Comparison of ENCODE assay signal across 30 mouse cellular contexts in genomic region chr1:84879571-84880120, GRCm38 (mm10). TPM values are rescaled to one million over a fixed set of nuclear protein-coding genes. Genes with fewer than 3 reads are reported as not detected.
A peak's percentile ranks its signal among the peaks of the same experiment; 100 is the strongest.
DNase-seq lines count a peak whose midpoint lies in the region; ATAC-seq and TF ChIP-seq lines count a peak whose summit lies in the region.
"Had no signal": no experiment of that assay in that cellular context is flagged by ENCODE, and none has a peak within 500 bp of the region (broad histone marks: within the 10 kb centered on the region; RNA-seq: fewer than 3 reads in every experiment).

No protein-coding gene starts in this region.

- CTCF ChIA-PET in Patski (lab: Charles Lee) = no interaction called here

- in situ Hi-C loops in Patski (cut with MboI; ENCODE audit: low pct_unique_long_range_greater_than_20kb) = loop anchor here (5.0 to 25.0 kb wide), 3 partner anchors 37 to 1142 kb away; partner anchors contain the start of gene Trip12

- TF ChIP-seq POLR2A in kidney, adult 2 months (IDR thresholded peaks at IDR 0.05; ENCODE audit: low read depth, low read length) = no peak
- no peak for TF ChIP-seq POLR2A in liver, adult 2 months (IDR thresholded peaks at IDR 0.05; ENCODE audit: extremely low read depth, insufficient read depth, low read length)

- H3K9me3 ChIP-seq in kidney, embryonic 16.5 days (ENCODE audit: low read length) = no peaks in the 10 kb centered on the region; the same call in 1 of the 2 replicates
- H3K9me3 ChIP-seq in liver, embryonic 12.5 days (replicated peaks) = no peaks in the 10 kb centered on the region
- no peaks in the 10 kb centered on the region for H3K9me3 ChIP-seq in hindbrain, embryonic 13.5 days
- H3K9me3 ChIP-seq: embryonic facial prominence, embryonic 10.5 days; embryonic facial prominence, embryonic 15.5 days; forebrain, embryonic 12.5 days; G1E; heart, embryonic 15.5 days; hindbrain, embryonic 12.5 days; stomach, embryonic 15.5 days had no signal

- H3K4me3 ChIP-seq in kidney, adult 2 months (ENCODE audit: insufficient read depth, low read depth, low read length) = no peak overlapping the region
- no peak overlapping the region for H3K4me3 ChIP-seq in kidney, embryonic 16.5 days (ENCODE audit: low read length)
- H3K4me3 ChIP-seq in liver, adult 2 months (ENCODE audit: insufficient read depth, low read depth, low read length) = no peak overlapping the region
- no peak overlapping the region for H3K4me3 ChIP-seq in liver, embryonic 12.5 days
- H3K4me3 ChIP-seq in hindbrain, embryonic 13.5 days = no peak overlapping the region
- H3K4me3 ChIP-seq: embryonic facial prominence, embryonic 10.5 days; embryonic facial prominence, embryonic 15.5 days; forebrain, embryonic 12.5 days; heart, embryonic 15.5 days; hindbrain, embryonic 12.5 days; stomach, embryonic 15.5 days had no signal

- POLR2A ChIA-PET in Patski (lab: Charles Lee) = interaction anchor here (0.6 kb wide), 1 partner anchor 341 kb away, joined by 5 read pairs; no protein-coding TSS in a partner anchor

- ATAC-seq in kidney, embryonic 16.5 days (ENCODE audit: low FRiP score, low TSS enrichment) = no peak
- ATAC-seq in liver, embryonic 12.5 days = no peak
- ATAC-seq in Patski = no peak
- ATAC-seq in hindbrain, embryonic 13.5 days (ENCODE audit: low FRiP score) = no peak
- ATAC-seq: activated CD4-positive, CD25-positive, alpha-beta regulatory T cell, adult 4 months; forebrain, postnatal 0 days; midbrain, embryonic 16.5 days had no signal

- H3K4me2 ChIP-seq in kidney, embryonic 16.5 days (replicated peaks; ENCODE audit: low read depth, low read length) = no peak overlapping the region
- no peak overlapping the region for H3K4me2 ChIP-seq in liver, embryonic 12.5 days
- no peak overlapping the region for H3K4me2 ChIP-seq in hindbrain, embryonic 13.5 days
- H3K4me2 ChIP-seq: embryonic facial prominence, embryonic 15.5 days; forebrain, embryonic 12.5 days; heart, embryonic 15.5 days; hindbrain, embryonic 12.5 days; stomach, embryonic 15.5 days had no signal

- WGBS in kidney, adult 2 months = 80% methylated on average over 8 of the region's 8 CpGs
- 88% methylated on average over 8 of the region's 8 CpGs for WGBS in kidney, embryonic 16.5 days
- 66% methylated on average over 8 of the region's 8 CpGs for WGBS in liver, adult 2 months
- WGBS in liver, embryonic 12.5 days (ENCODE audit: insufficient replicate concordance) = 84% methylated on average over 8 of the region's 8 CpGs
- 93% methylated on average over 8 of the region's 8 CpGs for WGBS in hindbrain, embryonic 13.5 days

- H3K4me1 ChIP-seq in kidney, adult 2 months (ENCODE audit: control insufficient read depth, insufficient read depth, low read length) = no peaks in the 10 kb centered on the region
- peaks cover 4% of the 10 kb centered on the region; the same call in 1 of the 2 replicates for H3K4me1 ChIP-seq in kidney, embryonic 16.5 days (ENCODE audit: insufficient read depth, low read length)
- H3K4me1 ChIP-seq in liver, adult 2 months (ENCODE audit: control insufficient read depth, insufficient read depth, low read length) = peaks cover 3% of the 10 kb centered on the region; the same call in 1 of the 2 replicates
- H3K4me1 ChIP-seq in liver, embryonic 12.5 days = no peaks in the 10 kb centered on the region
- H3K4me1 ChIP-seq in hindbrain, embryonic 13.5 days (replicated peaks) = peaks cover 4% of the 10 kb centered on the region; the same call in 1 of the 2 replicates
- H3K4me1 ChIP-seq: embryonic facial prominence, embryonic 15.5 days; heart, embryonic 15.5 days; hindbrain, embryonic 12.5 days; stomach, embryonic 15.5 days had no signal

- H3K9ac ChIP-seq in kidney, embryonic 16.5 days (replicated peaks; ENCODE audit: low read length) = no peak overlapping the region
- no peak overlapping the region for H3K9ac ChIP-seq in liver, adult 2 months (ENCODE audit: low read depth, low read length)
- no peak overlapping the region for H3K9ac ChIP-seq in liver, embryonic 12.5 days
- H3K9ac ChIP-seq in hindbrain, embryonic 13.5 days = no peak overlapping the region
- H3K9ac ChIP-seq: embryonic facial prominence, embryonic 15.5 days; forebrain, embryonic 12.5 days; forebrain, postnatal 0 days; heart, embryonic 15.5 days; hindbrain, embryonic 12.5 days; liver, embryonic 14.5 days; stomach, embryonic 15.5 days had no signal

- 0 out of 2 replicates have a peak, but pooled peaks have one; percentile 12 for TF ChIP-seq CTCF in kidney, adult 2 months (conservative IDR thresholded peaks at IDR 0.05; ENCODE audit: insufficient read depth, insufficient read length, low read depth, low read length)
- no peak; the same call in 1 of the 2 replicates for TF ChIP-seq CTCF in liver, adult 2 months (IDR thresholded peaks at IDR 0.05; ENCODE audit: low read depth, low read length)
- peak; percentile 21 for TF ChIP-seq CTCF in Patski (IDR thresholded peaks at IDR 0.05)

- no peaks in the 10 kb centered on the region for H3K36me3 ChIP-seq in kidney, adult 2 months (ENCODE audit: control insufficient read depth, insufficient read depth, low read length)
- no peaks in the 10 kb centered on the region for H3K36me3 ChIP-seq in kidney, embryonic 16.5 days (ENCODE audit: insufficient read depth, low read length)
- no peaks in the 10 kb centered on the region for H3K36me3 ChIP-seq in liver, adult 2 months (ENCODE audit: control insufficient read depth, insufficient read depth, low read length)
- H3K36me3 ChIP-seq in liver, embryonic 12.5 days = no peaks in the 10 kb centered on the region
- no peaks in the 10 kb centered on the region for H3K36me3 ChIP-seq in hindbrain, embryonic 13.5 days
- H3K36me3 ChIP-seq: embryonic facial prominence, embryonic 10.5 days; embryonic facial prominence, embryonic 15.5 days; forebrain, embryonic 12.5 days; G1E; heart, embryonic 15.5 days; hindbrain, embryonic 12.5 days; stomach, embryonic 15.5 days had no signal

- H3K27ac ChIP-seq in kidney, adult 2 months (ENCODE audit: insufficient read depth, low read depth, low read length) = no peak overlapping the region; the same call in 1 of the 2 replicates
- H3K27ac ChIP-seq in kidney, embryonic 16.5 days (ENCODE audit: low read length) = no peak overlapping the region
- 0 out of 2 replicates have a peak overlapping the region, but pooled peaks have one; percentile 33 for H3K27ac ChIP-seq in liver, adult 2 months (replicated peaks; ENCODE audit: insufficient read depth, low read depth, low read length)
- H3K27ac ChIP-seq in liver, embryonic 12.5 days = no peak overlapping the region
- no peak overlapping the region for H3K27ac ChIP-seq in hindbrain, embryonic 13.5 days
- H3K27ac ChIP-seq: embryonic facial prominence, embryonic 10.5 days; embryonic facial prominence, embryonic 15.5 days; forebrain, embryonic 12.5 days; heart, embryonic 15.5 days; hindbrain, embryonic 12.5 days; kidney, postnatal 0 days; liver, embryonic 14.5 days; stomach, embryonic 15.5 days had no signal

- DNase-seq in kidney, adult 2 months = peak; percentile 73
- peak; percentile 76 for DNase-seq in liver, adult 2 months (ENCODE audit: extremely low read depth, low read depth, low spot score)
- no peak for DNase-seq in Patski (ENCODE audit: low read depth, low spot score)
- no peak for DNase-seq in Muller cell, postnatal 12 days (ENCODE audit: inconsistent ontology term)
- DNase-seq: adrenal gland, adult 8-10 months; cerebellum, adult 8-10 months; cerebellum, postnatal 25 days; forebrain, postnatal 0 days; gastrocnemius, postnatal 10 days; heart, postnatal 36 days; layer of hippocampus, postnatal 36 days; left cerebral cortex, postnatal 4 days; lung, adult 2 months; lung, postnatal 10 days; right cerebral cortex, postnatal 25 days had no signal

- no peaks in the 10 kb centered on the region for H3K27me3 ChIP-seq in kidney, adult 2 months (replicated peaks; ENCODE audit: control insufficient read depth, insufficient read depth, low read length)
- no peaks in the 10 kb centered on the region for H3K27me3 ChIP-seq in kidney, embryonic 16.5 days (ENCODE audit: insufficient read depth, low read length)
- no peaks in the 10 kb centered on the region for H3K27me3 ChIP-seq in liver, adult 2 months (ENCODE audit: control insufficient read depth, insufficient read depth, low read length)
- no peaks in the 10 kb centered on the region for H3K27me3 ChIP-seq in liver, embryonic 12.5 days (replicated peaks)
- H3K27me3 ChIP-seq in Patski = no peaks in the 10 kb centered on the region
- H3K27me3 ChIP-seq in hindbrain, embryonic 13.5 days = no peaks in the 10 kb centered on the region
- H3K27me3 ChIP-seq: embryonic facial prominence, embryonic 15.5 days; forebrain, embryonic 12.5 days; heart, embryonic 15.5 days; hindbrain, embryonic 12.5 days; stomach, embryonic 15.5 days had no signal

- no peaks in the 10 kb centered on the region for H3K79me2 ChIP-seq in liver, adult 2 months (ENCODE audit: control insufficient read depth, insufficient read depth, low read length)

RNA-seq across cellular contexts. Expression of gene Trip12, which starts 39.3 kb away (rescaled TPM):
- 26.6 and 35.7 TPM in 2 replicates for polyA plus RNA-seq in kidney, adult 2 months (2012; rRNA removed)
- polyA plus RNA-seq in kidney, embryonic 16.5 days (2015; fragmentation: Nextera tagmentation; extraction: Ambion mirVana) = 50.3 and 62.8 TPM in 2 replicates
- 81.6 and 86.0 TPM in 2 replicates for total RNA-seq in liver, adult 2 months (2014; rRNA removed)
- polyA plus RNA-seq in liver, adult 2 months (2012; rRNA removed) = 14.1 and 15.6 TPM in 2 replicates
- 53.6 and 57.9 TPM in 2 replicates for polyA plus RNA-seq in liver, embryonic 12.5 days (2016; fragmentation: Nextera tagmentation; extraction: Ambion mirVana)
- polyA plus RNA-seq in Patski (2021) = 159 TPM
- 59.9 and 66.5 TPM in 2 replicates for polyA plus RNA-seq in hindbrain, embryonic 13.5 days (2015; fragmentation: Nextera tagmentation; extraction: Ambion mirVana)

RNA-seq across cellular contexts. Expression of gene Fbxo36, which starts 40.0 kb away (rescaled TPM):
- polyA plus RNA-seq in kidney, adult 2 months (2012; rRNA removed) = 28.7 and 32.3 TPM in 2 replicates
- 11.2 and 11.3 TPM in 2 replicates for polyA plus RNA-seq in kidney, embryonic 16.5 days (2015; fragmentation: Nextera tagmentation; extraction: Ambion mirVana)
- total RNA-seq in liver, adult 2 months (2014; rRNA removed) = 3.2 and 5.6 TPM in 2 replicates
- polyA plus RNA-seq in liver, adult 2 months (2012; rRNA removed) = 6.6 and 6.8 TPM in 2 replicates
- polyA plus RNA-seq in liver, embryonic 12.5 days (2016; fragmentation: Nextera tagmentation; extraction: Ambion mirVana) = 8.5 and 9.8 TPM in 2 replicates
- polyA plus RNA-seq in Patski (2021) = 4.1 TPM
- polyA plus RNA-seq in hindbrain, embryonic 13.5 days (2015; fragmentation: Nextera tagmentation; extraction: Ambion mirVana) = 8.6 and 11.3 TPM in 2 replicates
- total RNA-seq: neutrophil, adult 5-6 weeks had no signal

RNA-seq across cellular contexts. Expression of gene Slc16a14, which starts 55.3 kb away (rescaled TPM):
- 27.6 and 31.2 TPM in 2 replicates for polyA plus RNA-seq in kidney, adult 2 months (2012; rRNA removed)
- polyA plus RNA-seq in kidney, embryonic 16.5 days (2015; fragmentation: Nextera tagmentation; extraction: Ambion mirVana) = 0.19 and 0.35 TPM in 2 replicates
- not detected in 2 replicates for total RNA-seq in liver, adult 2 months (2014; rRNA removed)
- polyA plus RNA-seq in liver, adult 2 months (2012; rRNA removed) = not detected in 2 replicates
- polyA plus RNA-seq in liver, embryonic 12.5 days (2016; fragmentation: Nextera tagmentation; extraction: Ambion mirVana) = 0.05 TPM in 1 of 2 replicates, not detected in the other
- polyA plus RNA-seq in Patski (2021) = not detected
- polyA plus RNA-seq in hindbrain, embryonic 13.5 days (2015; fragmentation: Nextera tagmentation; extraction: Ambion mirVana) = 14.0 and 14.6 TPM in 2 replicates
- total RNA-seq: gastrocnemius, postnatal 10 days had no signal
- polyA plus RNA-seq: activated CD4-positive, CD25-positive, alpha-beta regulatory T cell, adult 4 months; liver, embryonic 14.5 days had no signal

Comparison
In these comparisons a context has a peak if more than half of its experiments do, and no peak if none do; other contexts are left out.
1. RNA of gene Slc16a14, which starts 55.3 kb away (polyA plus RNA-seq): 27.6 to 31.2 TPM in kidney, adult 2 months and 14.0 to 14.6 TPM in hindbrain, embryonic 13.5 days; 0.19 to 0.35 TPM in kidney, embryonic 16.5 days, 0.05 TPM in liver, embryonic 12.5 days, not detected in liver, adult 2 months and not detected in Patski (single experiment); every median in the first group is over 10 times any median in the second.
2. DNase-seq: peak in kidney, adult 2 months (single experiment) and liver, adult 2 months (single experiment); none in Patski (single experiment) and Muller cell, postnatal 12 days (single experiment).